Mouse (Mus musculus) lung, postnatal 0 days (tissue): ENCODE measurements at regions not wholly inside any gene's neighbourhood (a gene's known extent, or its start where the extent isn't known, plus 50 kb on each side); places are given as distances from the start of the nearest gene placed in this dataset.

Experiments used
- CTCF ChIP-seq: IDR thresholded peaks from 2 replicates; pipeline ENCODE4 v1.5.1; 2016; ENCODE audit warnings: antibody characterized with exemption, mild to moderate bottlenecking
- EP300 ChIP-seq: IDR thresholded peaks from 2 replicates; pipeline ENCODE4 v1.6.1; 2016; ENCODE audit warnings: antibody characterized with exemption, mild to moderate bottlenecking, control low read depth

- TF ChIP-seq EP300 (no peak), CTCF (no peak)
These were observed 77.0 kb downstream of the Qdpr start for GRCm38 (mm10) chr5:45373069-45373468.
